Mouse (Mus musculus): ENCODE results near the gene Rpia. TPM values are rescaled to one million over a fixed set of nuclear protein-coding genes. Genes with fewer than 3 reads are reported as not detected.

Rpia gene
- total and polyA plus RNA-seq, 3 experiments, result 25.8 to 128 (median 41.5) TPM

DNA sequence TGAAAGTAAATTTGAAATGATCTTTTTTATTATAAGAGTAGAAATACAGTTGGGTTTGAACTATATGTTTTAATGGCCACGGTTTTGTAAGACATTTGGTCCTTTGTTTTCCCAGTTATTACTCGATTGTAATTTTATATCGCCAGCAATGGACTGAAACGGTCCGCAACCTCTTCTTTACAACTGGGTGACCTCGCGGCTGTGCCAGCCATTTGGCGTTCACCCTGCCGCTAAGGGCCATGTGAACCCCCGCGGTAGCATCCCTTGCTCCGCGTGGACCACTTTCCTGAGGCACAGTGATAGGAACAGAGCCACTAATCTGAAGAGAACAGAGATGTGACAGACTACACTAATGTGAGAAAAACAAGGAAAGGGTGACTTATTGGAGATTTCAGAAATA is 67.3 kb downstream of the Rpia start:
- Histone ChIP-seq H3K27me3 (ENCODE audit: insufficient read depth, low read length) (no peaks in the 10 kb centered on the region), H3K4me1 (ENCODE audit: insufficient read depth, low read depth, low read length) (peaks cover 52% of the 10 kb centered on the region), H3K4me3 (ENCODE audit: low read depth, low read length) (no peak overlapping the region), H3K36me3 (replicated peaks) (no peaks in the 10 kb centered on the region), H3K9me3 (replicated peaks) (0 out of 2 replicates have a peak, but pooled peaks cover 2% of the 10 kb centered on the region)
- ATAC-seq (ENCODE audit: extremely low read depth, insufficient number of reproducible peaks, low FRiP score, poor library complexity, severe bottlenecking) (no peak), DNase-seq (ENCODE audit: low spot score) (no peak)
- no peak for TF ChIP-seq TAL1 (conservative IDR thresholded peaks at IDR 0.05; ENCODE audit: low read depth, low read length)
- no peak for TF ChIP-seq GATA2 (IDR thresholded peaks at IDR 0.05; ENCODE audit: borderline replicate concordance, low read depth, low read length)
- no peak for TF ChIP-seq POLR2AphosphoS5 (IDR thresholded peaks at IDR 0.05; ENCODE audit: insufficient replicate concordance, low read depth, low read length)

DNA sequence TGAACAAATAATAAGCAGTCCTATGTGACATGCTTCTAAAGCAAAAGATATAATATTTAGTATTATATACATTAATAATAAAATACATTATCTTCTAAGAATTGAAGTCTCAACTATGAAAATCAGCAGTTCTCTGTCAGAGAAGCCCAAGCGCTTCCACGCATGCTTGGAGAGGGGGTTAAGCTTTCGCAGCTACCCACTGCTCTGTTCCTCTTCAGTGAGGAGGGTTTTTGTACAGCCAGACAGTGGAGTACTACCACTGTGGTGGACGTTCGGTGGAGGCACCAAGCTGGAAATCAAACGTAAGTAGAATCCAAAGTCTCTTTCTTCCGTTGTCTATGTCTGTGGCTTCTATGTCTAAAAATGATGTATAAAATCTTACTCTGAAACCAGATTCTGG is 69.7 kb downstream of the Rpia start:
- H3K4me3 ChIP-seq (ENCODE audit: low read depth, low read length), result no peak overlapping the region
- no peaks in the 10 kb centered on the region for H3K27me3 ChIP-seq (ENCODE audit: insufficient read depth, low read length)
- no peak for ATAC-seq (ENCODE audit: extremely low read depth, insufficient number of reproducible peaks, low FRiP score, poor library complexity, severe bottlenecking)

DNA sequence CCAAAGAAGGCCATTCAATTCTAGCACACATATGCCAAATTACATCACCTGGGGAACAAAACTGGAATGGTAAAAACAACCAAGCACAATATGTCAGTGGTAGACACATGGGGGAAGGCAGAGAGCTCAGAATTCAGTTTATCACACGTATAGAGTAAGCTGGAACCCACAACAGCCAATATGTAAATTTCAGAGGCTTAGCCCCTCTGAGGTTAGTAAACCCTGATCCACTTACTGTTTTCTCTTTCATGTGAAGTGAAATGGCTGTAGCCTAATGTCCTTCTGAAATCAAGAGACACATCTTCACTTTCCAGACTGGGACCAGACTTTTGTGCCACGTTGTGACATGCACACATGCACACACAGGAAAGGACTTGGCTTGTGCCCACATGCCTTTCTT is 73.3 kb downstream of the Rpia start:
- Histone ChIP-seq H3K4me3 (ENCODE audit: low read depth, low read length) (no peak overlapping the region), H3K4me1 (ENCODE audit: insufficient read depth, low read depth, low read length) (peaks cover 44% of the 10 kb centered on the region), H3K36me3 (replicated peaks) (no peaks in the 10 kb centered on the region), H3K27me3 (ENCODE audit: insufficient read depth, low read length) (no peaks in the 10 kb centered on the region), H3K9me3 (replicated peaks) (no peaks in the 10 kb centered on the region)
- TF ChIP-seq POLR2AphosphoS5 (IDR thresholded peaks at IDR 0.05; ENCODE audit: insufficient replicate concordance, low read depth, low read length) (no peak), CTCF (IDR thresholded peaks at IDR 0.05; ENCODE audit: low read depth, low read length) (no peak), TAL1 (conservative IDR thresholded peaks at IDR 0.05; ENCODE audit: low read depth, low read length) (no peak), GATA1 (IDR thresholded peaks at IDR 0.05; ENCODE audit: borderline replicate concordance, low read length) (no peak)
- no peak for ATAC-seq (ENCODE audit: extremely low read depth, insufficient number of reproducible peaks, low FRiP score, poor library complexity, severe bottlenecking)
- DNase-seq (ENCODE audit: low spot score), result no peak

More for the DNA sequence above, 69.7 kb downstream of the Rpia start:
- H3K9me3 ChIP-seq (replicated peaks), result 0 out of 2 replicates have a peak, but pooled peaks cover 2% of the 10 kb centered on the region
- H3K36me3 ChIP-seq (replicated peaks), result no peaks in the 10 kb centered on the region
- DNase-seq (ENCODE audit: low spot score), result no peak
- H3K4me1 ChIP-seq (ENCODE audit: insufficient read depth, low read depth, low read length), result peaks cover 40% of the 10 kb centered on the region
- TF ChIP-seq GATA1 (IDR thresholded peaks at IDR 0.05; ENCODE audit: borderline replicate concordance, low read length) (no peak), TAL1 (conservative IDR thresholded peaks at IDR 0.05; ENCODE audit: low read depth, low read length) (no peak), GATA2 (IDR thresholded peaks at IDR 0.05; ENCODE audit: borderline replicate concordance, low read depth, low read length) (no peak), CTCF (IDR thresholded peaks at IDR 0.05; ENCODE audit: low read depth, low read length) (no peak), POLR2AphosphoS5 (IDR thresholded peaks at IDR 0.05; ENCODE audit: insufficient replicate concordance, low read depth, low read length) (no peak)

DNA sequence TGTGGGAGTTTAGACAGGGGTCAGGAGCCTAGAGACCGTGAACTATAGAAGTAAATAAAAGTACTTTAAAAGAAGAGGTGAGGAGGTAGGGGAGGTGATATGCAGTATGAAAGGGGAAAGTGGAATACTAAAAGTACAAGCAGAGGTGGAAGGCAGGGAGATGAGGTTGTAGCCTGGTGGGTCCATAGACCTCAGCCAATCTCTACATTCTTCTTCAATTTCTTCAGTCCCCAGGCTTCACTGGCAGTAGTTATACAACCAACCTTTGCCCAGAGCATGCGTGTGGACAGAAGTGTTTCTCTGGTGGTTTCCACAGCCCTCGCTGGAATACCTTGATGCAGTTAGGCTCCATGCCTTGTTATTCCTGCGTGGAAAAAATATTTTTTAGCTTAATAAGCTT is 73.9 kb downstream of the Rpia start:
- H3K27me3 ChIP-seq (ENCODE audit: insufficient read depth, low read length), result no peaks in the 10 kb centered on the region
- H3K36me3 ChIP-seq (replicated peaks), result no peaks in the 10 kb centered on the region
- no peak overlapping the region for H3K4me3 ChIP-seq (ENCODE audit: low read depth, low read length)
- ATAC-seq (ENCODE audit: extremely low read depth, insufficient number of reproducible peaks, low FRiP score, poor library complexity, severe bottlenecking) (no peak), DNase-seq (ENCODE audit: low spot score) (no peak)
- TF ChIP-seq TAL1 (conservative IDR thresholded peaks at IDR 0.05; ENCODE audit: low read depth, low read length), result no peak
- TF ChIP-seq GATA2 (IDR thresholded peaks at IDR 0.05; ENCODE audit: borderline replicate concordance, low read depth, low read length), result no peak
- TF ChIP-seq GATA1 (IDR thresholded peaks at IDR 0.05; ENCODE audit: borderline replicate concordance, low read length), result no peak
- TF ChIP-seq POLR2AphosphoS5 (IDR thresholded peaks at IDR 0.05; ENCODE audit: insufficient replicate concordance, low read depth, low read length), result no peak
- TF ChIP-seq CTCF (IDR thresholded peaks at IDR 0.05; ENCODE audit: low read depth, low read length), result no peak
- no peaks in the 10 kb centered on the region for H3K9me3 ChIP-seq (replicated peaks)
- H3K4me1 ChIP-seq (ENCODE audit: insufficient read depth, low read depth, low read length), result peaks cover 45% of the 10 kb centered on the region

DNA sequence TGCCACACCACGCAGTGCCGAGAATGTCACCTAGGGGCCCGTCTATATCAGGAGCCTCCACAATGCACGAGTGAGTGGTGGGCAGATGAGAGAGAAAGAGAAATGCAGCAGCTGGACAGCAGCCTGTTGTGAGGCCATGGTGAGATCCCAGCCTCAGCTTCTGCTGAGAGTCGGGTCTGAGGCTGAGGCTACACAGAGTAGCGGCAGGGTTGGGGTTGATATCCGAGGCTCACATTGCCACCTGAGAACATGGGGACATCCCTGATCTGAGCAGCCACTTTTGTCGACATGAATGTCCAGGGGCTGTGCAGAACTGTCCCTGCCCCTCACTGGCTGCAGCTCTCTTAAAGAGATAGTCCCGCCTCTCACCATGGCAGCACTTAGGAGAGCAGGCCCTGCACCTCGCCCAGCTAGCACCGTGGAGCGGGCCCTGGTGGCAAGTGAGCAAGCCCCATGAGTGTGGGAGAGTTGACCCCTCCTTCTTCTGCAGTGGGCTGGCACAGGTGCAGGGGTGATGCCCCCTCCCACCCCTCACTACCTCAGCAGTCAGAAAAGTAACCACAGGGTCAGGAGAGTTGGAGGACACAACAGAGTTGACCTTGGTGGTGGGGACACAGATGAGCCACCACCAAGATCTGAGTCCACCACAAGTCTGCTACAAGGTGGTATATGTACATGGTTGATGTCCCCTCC is 75.2 kb downstream of the Rpia start:
- TF ChIP-seq CTCF (IDR thresholded peaks at IDR 0.05; ENCODE audit: low read depth, low read length), result no peak
- TF ChIP-seq GATA2 (IDR thresholded peaks at IDR 0.05; ENCODE audit: borderline replicate concordance, low read depth, low read length), result no peak
- TF ChIP-seq TAL1 (conservative IDR thresholded peaks at IDR 0.05; ENCODE audit: low read depth, low read length), result no peak
- no peak for TF ChIP-seq POLR2AphosphoS5 (IDR thresholded peaks at IDR 0.05; ENCODE audit: insufficient replicate concordance, low read depth, low read length)
- no peak for TF ChIP-seq GATA1 (IDR thresholded peaks at IDR 0.05; ENCODE audit: borderline replicate concordance, low read length)
- DNase-seq (ENCODE audit: low spot score), result no peak

More for the DNA sequence above, 75.2 kb downstream of the Rpia start:
- Histone ChIP-seq H3K9me3 (replicated peaks) (no peaks in the 10 kb centered on the region), H3K36me3 (replicated peaks) (no peaks in the 10 kb centered on the region), H3K27me3 (ENCODE audit: insufficient read depth, low read length) (no peaks in the 10 kb centered on the region), H3K4me3 (ENCODE audit: low read depth, low read length) (0 out of 2 replicates have a peak overlapping the region, but pooled peaks have one; percentile 42), H3K4me1 (ENCODE audit: insufficient read depth, low read depth, low read length) (peaks cover 45% of the 10 kb centered on the region)
- no peak for ATAC-seq (ENCODE audit: extremely low read depth, insufficient number of reproducible peaks, low FRiP score, poor library complexity, severe bottlenecking)

Other genes starting within 250 kb of the Rpia start
- 15.4 and 22.2 TPM in 2 replicates for gene Eif2ak3, start 52.3 kb upstream of the Rpia start, total RNA-seq (2014; fragmentation: Nextera tagmentation)
- 11.7 and 12.0 TPM in 2 replicates for gene Eif2ak3, start 52.3 kb upstream of the Rpia start, total RNA-seq (2017)
- 1.8 and 1.9 TPM in 2 replicates for gene Eif2ak3, start 52.3 kb upstream of the Rpia start, polyA plus RNA-seq (2012)
- not detected in 2 replicates for gene Tex37, start 126.7 kb upstream of the Rpia start, total RNA-seq (2014; fragmentation: Nextera tagmentation)
- gene Tex37, start 126.7 kb upstream of the Rpia start, total RNA-seq (2017), result 0.22 TPM in 1 of 2 replicates, not detected in the other
- gene Tex37, start 126.7 kb upstream of the Rpia start, polyA plus RNA-seq (2012), result not detected in 2 replicates
- not detected in 2 replicates for gene Foxi3, start 164.3 kb upstream of the Rpia start, total RNA-seq (2014; fragmentation: Nextera tagmentation)
- gene Foxi3, start 164.3 kb upstream of the Rpia start, total RNA-seq (2017), result not detected in 2 replicates
- gene Foxi3, start 164.3 kb upstream of the Rpia start, polyA plus RNA-seq (2012), result not detected in 2 replicates